In the genomic region with DNA sequence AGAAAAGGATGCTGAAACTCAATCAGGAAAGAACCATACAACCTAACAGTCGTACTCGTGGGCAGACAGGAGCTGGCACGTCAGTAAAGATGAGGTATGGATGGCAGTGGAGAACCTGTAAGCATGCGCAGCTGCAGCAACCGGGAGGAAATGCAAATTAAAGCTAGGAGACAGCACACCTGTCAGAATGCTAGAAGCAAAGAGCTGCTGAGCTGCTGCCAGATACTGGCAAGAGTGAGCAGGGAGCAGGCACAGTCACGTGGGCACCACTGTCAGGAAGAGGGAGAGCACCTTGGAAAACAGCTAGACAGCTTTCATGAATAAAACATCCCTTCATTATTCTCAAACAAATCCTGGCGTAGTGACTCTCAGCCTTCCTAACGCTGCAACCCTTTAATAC, we compare ENCODE assay signal across 13 mouse cellular contexts. TPM values are rescaled to one million over a fixed set of nuclear protein-coding genes. Genes with fewer than 3 reads are reported as not detected.
DNase-seq lines count a peak whose midpoint lies in the region; ATAC-seq and TF ChIP-seq lines count a peak whose summit lies in the region.
"Had no signal": no experiment of that assay in that cellular context is flagged by ENCODE, and none has a peak within 500 bp of the region (broad histone marks: within the 10 kb centered on the region; RNA-seq: fewer than 3 reads in every experiment).

No protein-coding gene starts in this region.

- no peak for TF ChIP-seq POLR2A in brain, embryonic 14.5 days (IDR thresholded peaks at IDR 0.05; ENCODE audit: borderline replicate concordance, extremely low read depth, insufficient read depth, insufficient read length, poor library complexity, severe bottlenecking)
- TF ChIP-seq POLR2A in myocyte (IDR thresholded peaks at IDR 0.05; ENCODE audit: insufficient read length, low read depth), result no peak

- peak; percentile 79 for ATAC-seq in hindbrain, embryonic 13.5 days (ENCODE audit: low FRiP score)
- ATAC-seq in hindbrain, embryonic 11.5 days (ENCODE audit: low FRiP score), result no peak

- no peak overlapping the region for H3ac ChIP-seq in myocyte (ENCODE audit: control insufficient read depth, insufficient read length)

- 36% methylated on average over 8 of the region's 8 CpGs for WGBS in hindbrain, embryonic 13.5 days
- 55% methylated on average over 8 of the region's 8 CpGs for WGBS in hindbrain, embryonic 11.5 days

- H3K27ac ChIP-seq in hindbrain, embryonic 13.5 days, result peak overlapping the region; percentile 60; the same call in 1 of the 2 replicates
- no peak overlapping the region for H3K27ac ChIP-seq in hindbrain, embryonic 11.5 days (ENCODE audit: low read depth, low read length)
- H3K27ac ChIP-seq: layer of hippocampus, adult 2 months; limb, embryonic 15.5 days; lung, embryonic 15.5 days; stomach, embryonic 15.5 days had no signal

- H3K4me1 ChIP-seq in hindbrain, embryonic 13.5 days (replicated peaks), result peaks cover 35% of the 10 kb centered on the region
- no peaks in the 10 kb centered on the region for H3K4me1 ChIP-seq in hindbrain, embryonic 11.5 days (replicated peaks; ENCODE audit: control insufficient read depth, insufficient read depth, low read length)
- H3K4me1 ChIP-seq: limb, embryonic 15.5 days; lung, embryonic 15.5 days; stomach, embryonic 15.5 days had no signal

- H3K9me3 ChIP-seq in hindbrain, embryonic 13.5 days, result no peaks in the 10 kb centered on the region
- no peaks in the 10 kb centered on the region for H3K9me3 ChIP-seq in hindbrain, embryonic 11.5 days (ENCODE audit: control insufficient read depth, low read length)
- H3K9me3 ChIP-seq: limb, embryonic 15.5 days; lung, embryonic 15.5 days; stomach, embryonic 15.5 days had no signal

- no peaks in the 10 kb centered on the region for H3K79me2 ChIP-seq in myocyte (ENCODE audit: control insufficient read depth, insufficient read depth)

- 0 out of 2 replicates have a peak overlapping the region, but pooled peaks have one; percentile 13 for H3K4me2 ChIP-seq in hindbrain, embryonic 13.5 days
- no peak overlapping the region for H3K4me2 ChIP-seq in hindbrain, embryonic 11.5 days (replicated peaks; ENCODE audit: low read depth, low read length)
- no peak overlapping the region for H3K4me2 ChIP-seq in myocyte (ENCODE audit: low read depth)
- H3K4me2 ChIP-seq: limb, embryonic 15.5 days; lung, embryonic 15.5 days; stomach, embryonic 15.5 days had no signal

- no peaks in the 10 kb centered on the region for H3K36me3 ChIP-seq in hindbrain, embryonic 13.5 days
- no peaks in the 10 kb centered on the region for H3K36me3 ChIP-seq in hindbrain, embryonic 11.5 days (ENCODE audit: control insufficient read depth, insufficient read depth, low read length)
- H3K36me3 ChIP-seq in myocyte (ENCODE audit: control insufficient read depth, insufficient read depth), result no peaks in the 10 kb centered on the region
- H3K36me3 ChIP-seq: limb, embryonic 15.5 days; lung, embryonic 15.5 days; stomach, embryonic 15.5 days had no signal

- no peak overlapping the region for H3K4me3 ChIP-seq in hindbrain, embryonic 13.5 days
- H3K4me3 ChIP-seq in hindbrain, embryonic 11.5 days (ENCODE audit: low read depth, low read length), result no peak overlapping the region
- H3K4me3 ChIP-seq in myocyte, result no peak overlapping the region
- H3K4me3 ChIP-seq: layer of hippocampus, adult 2 months; limb, embryonic 15.5 days; lung, embryonic 15.5 days; stomach, embryonic 15.5 days had no signal

- H3K27me3 ChIP-seq in hindbrain, embryonic 13.5 days, result peaks cover 4% of the 10 kb centered on the region; the same call in 1 of the 2 replicates
- H3K27me3 ChIP-seq in hindbrain, embryonic 11.5 days (ENCODE audit: control insufficient read depth, insufficient read depth, low read length), result no peaks in the 10 kb centered on the region; the same call in 1 of the 2 replicates
- H3K27me3 ChIP-seq in myocyte (ENCODE audit: control insufficient read depth, insufficient read depth, insufficient read length), result peaks cover 44% of the 10 kb centered on the region
- H3K27me3 ChIP-seq: stomach, embryonic 15.5 days had no signal

- no peak overlapping the region; the same call in 1 of the 2 replicates for H3K9ac ChIP-seq in hindbrain, embryonic 13.5 days
- H3K9ac ChIP-seq in hindbrain, embryonic 11.5 days (ENCODE audit: low read depth, low read length), result no peak overlapping the region
- H3K9ac ChIP-seq: limb, embryonic 15.5 days; lung, embryonic 15.5 days; stomach, embryonic 15.5 days had no signal

- no peak for TF ChIP-seq CTCF in brain, embryonic 14.5 days (IDR thresholded peaks at IDR 0.05; ENCODE audit: borderline replicate concordance, extremely low read depth, insufficient read depth, insufficient read length)

- no peak for DNase-seq in hindbrain, embryonic 11.5 days (ENCODE audit: low spot score)
- peak; percentile 91 for DNase-seq in brain, embryonic 14.5 days (ENCODE audit: low read depth)
- DNase-seq in frontal cortex, postnatal 14 days (ENCODE audit: low spot score in 2 of 2), result peak; percentile 27 to 47
- DNase-seq in ovary, adult 18-20 months (ENCODE audit: low spot score), result no peak
- no peak for DNase-seq in embryo, embryonic 11 days
- DNase-seq in layer of hippocampus, adult 9-10 months (ENCODE audit: low spot score), result no peak
- DNase-seq: kidney, adult 9 months had no signal

TF ChIP-seq in myocyte, 11 proteins besides CTCF, POLR2A, EP300 and RAD21:
- TF ChIP-seq MYOG (IDR thresholded peaks at IDR 0.05; ENCODE audit: control insufficient read depth in 1 of 3, insufficient read depth in 1 of 3, insufficient read length in 2 of 3, low read depth in 2 of 3) (no peak), USF1 (IDR thresholded peaks at IDR 0.05; ENCODE audit: low read depth) (peak; percentile 5)

RNA-seq across cellular contexts. Expression of a gene that starts 42.9 kb away (rescaled TPM):
- polyA plus RNA-seq in hindbrain, embryonic 13.5 days (2015; fragmentation: Nextera tagmentation; extraction: Ambion mirVana), result not detected in 2 replicates
- not detected in 2 replicates for polyA plus RNA-seq in hindbrain, embryonic 11.5 days (2014; fragmentation: Nextera tagmentation; extraction: Ambion mirVana)
- polyA plus RNA-seq in brain, embryonic 14.5 days (2012; rRNA removed), result 0.08 and 0.14 TPM in 2 replicates
- polyA plus RNA-seq in myocyte (2012; fragmentation: generic; extraction: Trizol), result not detected
- polyA plus RNA-seq: limb, embryonic 15.5 days; lung, embryonic 15.5 days; stomach, embryonic 15.5 days had no signal

RNA-seq across cellular contexts. Expression of a gene that starts 56.6 kb away (rescaled TPM):
- not detected in 2 replicates for polyA plus RNA-seq in hindbrain, embryonic 13.5 days (2015; fragmentation: Nextera tagmentation; extraction: Ambion mirVana)
- polyA plus RNA-seq in hindbrain, embryonic 11.5 days (2014; fragmentation: Nextera tagmentation; extraction: Ambion mirVana), result not detected in 2 replicates
- not detected in 2 replicates for polyA plus RNA-seq in brain, embryonic 14.5 days (2012; rRNA removed)
- not detected for polyA plus RNA-seq in myocyte (2012; fragmentation: generic; extraction: Trizol)
- polyA plus RNA-seq: limb, embryonic 15.5 days; lung, embryonic 15.5 days; stomach, embryonic 15.5 days had no signal

Comparison
In these comparisons a context has a peak if more than half of its experiments do, and no peak if none do; other contexts are left out.
1. DNase-seq: peak in brain, embryonic 14.5 days (single experiment) and frontal cortex, postnatal 14 days (2 of 2); none in hindbrain, embryonic 11.5 days (single experiment), ovary, adult 18-20 months (single experiment), embryo, embryonic 11 days (single experiment) and layer of hippocampus, adult 9-10 months (single experiment).